28 mouse cellular contexts compared by ENCODE assay signal in the genomic region with DNA sequence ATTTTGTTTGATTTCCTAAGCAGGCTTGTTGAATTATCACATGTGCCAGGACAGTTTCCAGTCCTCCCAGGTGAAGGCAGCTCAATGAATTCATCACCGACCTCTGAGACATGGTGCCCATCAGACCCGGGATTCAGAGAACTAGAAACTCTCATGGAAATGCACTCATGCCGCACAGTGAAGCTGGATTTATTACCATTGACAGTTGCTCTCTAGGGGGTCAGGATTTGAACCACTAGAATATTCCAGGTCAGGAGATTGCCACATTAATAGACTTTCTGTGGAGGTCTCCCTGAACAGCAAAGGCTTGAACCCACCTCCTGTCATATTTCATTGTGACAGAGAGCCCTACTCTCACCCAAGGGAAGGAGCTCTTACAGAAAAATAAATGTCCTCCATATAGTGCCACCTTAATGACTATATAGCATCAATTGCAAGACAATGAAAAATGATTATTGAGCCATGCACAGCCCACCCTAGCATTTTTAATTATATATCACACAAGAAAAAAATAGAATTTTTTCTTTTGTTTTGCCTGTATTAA.
A peak's percentile ranks its signal among the peaks of the same experiment; 100 is the strongest.
DNase-seq lines count a peak whose midpoint lies in the region; ATAC-seq lines count a peak whose summit lies in the region.
"Had no signal": no experiment of that assay in that cellular context is flagged by ENCODE, and none has a peak within 500 bp of the region (broad histone marks: within the 10 kb centered on the region; RNA-seq: fewer than 3 reads in every experiment).

No protein-coding gene starts in this region.

- 59% methylated on average over 3 of the region's 3 CpGs for WGBS in hindbrain, embryonic 13.5 days
- 59% methylated on average over 3 of the region's 3 CpGs for WGBS in hindbrain, embryonic 16.5 days
- 37% methylated on average over 3 of the region's 3 CpGs for WGBS in neural tube, embryonic 11.5 days
- 77% methylated on average over 3 of the region's 3 CpGs for WGBS in embryonic facial prominence, embryonic 10.5 days

- H3K9me3 ChIP-seq in hindbrain, embryonic 13.5 days: no peaks in the 10 kb centered on the region
- no peaks in the 10 kb centered on the region for H3K9me3 ChIP-seq in hindbrain, embryonic 16.5 days (ENCODE audit: control insufficient read depth, low read length)
- H3K9me3 ChIP-seq in neural tube, embryonic 11.5 days (ENCODE audit: control insufficient read depth, low read length): no peaks in the 10 kb centered on the region
- H3K9me3 ChIP-seq in embryonic facial prominence, embryonic 10.5 days: no peaks in the 10 kb centered on the region
- H3K9me3 ChIP-seq: embryonic facial prominence, embryonic 13.5 days; forebrain, embryonic 10.5 days; forebrain, embryonic 15.5 days; heart, embryonic 12.5 days; kidney, embryonic 15.5 days; limb, embryonic 12.5 days; liver, embryonic 15.5 days had no signal

- no peaks in the 10 kb centered on the region for H3K36me3 ChIP-seq in hindbrain, embryonic 13.5 days
- no peaks in the 10 kb centered on the region for H3K36me3 ChIP-seq in hindbrain, embryonic 16.5 days (ENCODE audit: control insufficient read depth, insufficient read depth, low read length)
- H3K36me3 ChIP-seq in neural tube, embryonic 11.5 days (ENCODE audit: control insufficient read depth, insufficient read depth, low read length): no peaks in the 10 kb centered on the region
- no peaks in the 10 kb centered on the region for H3K36me3 ChIP-seq in embryonic facial prominence, embryonic 10.5 days (replicated peaks)
- H3K36me3 ChIP-seq: embryonic facial prominence, embryonic 13.5 days; forebrain, embryonic 10.5 days; forebrain, embryonic 15.5 days; heart, embryonic 12.5 days; kidney, embryonic 15.5 days; limb, embryonic 12.5 days; liver, embryonic 15.5 days had no signal

- H3K4me3 ChIP-seq in hindbrain, embryonic 13.5 days: no peak overlapping the region
- no peak overlapping the region for H3K4me3 ChIP-seq in hindbrain, embryonic 16.5 days (ENCODE audit: low read length)
- H3K4me3 ChIP-seq in neural tube, embryonic 11.5 days (ENCODE audit: low read depth, low read length): no peak overlapping the region
- no peak overlapping the region for H3K4me3 ChIP-seq in embryonic facial prominence, embryonic 10.5 days
- H3K4me3 ChIP-seq: embryonic facial prominence, embryonic 13.5 days; forebrain, embryonic 10.5 days; forebrain, embryonic 15.5 days; heart, embryonic 12.5 days; kidney, embryonic 15.5 days; limb, embryonic 12.5 days; liver, embryonic 15.5 days had no signal

- H3K9ac ChIP-seq in hindbrain, embryonic 13.5 days: no peak overlapping the region
- H3K9ac ChIP-seq in hindbrain, embryonic 16.5 days (ENCODE audit: low read depth, low read length): no peak overlapping the region
- no peak overlapping the region for H3K9ac ChIP-seq in neural tube, embryonic 11.5 days (ENCODE audit: low read length)
- H3K9ac ChIP-seq: embryonic facial prominence, embryonic 13.5 days; forebrain, embryonic 15.5 days; heart, embryonic 12.5 days; kidney, embryonic 15.5 days; limb, embryonic 12.5 days; liver, embryonic 15.5 days; lung, embryonic 14.5 days had no signal

- H3K27me3 ChIP-seq in hindbrain, embryonic 13.5 days: no peaks in the 10 kb centered on the region
- H3K27me3 ChIP-seq in hindbrain, embryonic 16.5 days (replicated peaks; ENCODE audit: control insufficient read depth, insufficient read depth, low read length): no peaks in the 10 kb centered on the region
- no peaks in the 10 kb centered on the region for H3K27me3 ChIP-seq in neural tube, embryonic 11.5 days (ENCODE audit: control insufficient read depth, insufficient read depth, low read length)
- no peaks in the 10 kb centered on the region for H3K27me3 ChIP-seq in embryonic facial prominence, embryonic 10.5 days (replicated peaks; ENCODE audit: low read depth, poor library complexity, severe bottlenecking)
- H3K27me3 ChIP-seq: CH12.LX; embryonic facial prominence, embryonic 13.5 days; forebrain, embryonic 15.5 days; heart, embryonic 12.5 days; kidney, embryonic 15.5 days; limb, embryonic 12.5 days; liver, embryonic 15.5 days had no signal

- H3K4me2 ChIP-seq in hindbrain, embryonic 13.5 days: no peak overlapping the region
- no peak overlapping the region for H3K4me2 ChIP-seq in hindbrain, embryonic 16.5 days (ENCODE audit: low read length)
- no peak overlapping the region for H3K4me2 ChIP-seq in neural tube, embryonic 11.5 days (ENCODE audit: low read depth)
- H3K4me2 ChIP-seq: embryonic facial prominence, embryonic 13.5 days; forebrain, embryonic 15.5 days; heart, embryonic 12.5 days; kidney, embryonic 15.5 days; limb, embryonic 12.5 days; liver, embryonic 15.5 days; lung, embryonic 14.5 days had no signal

- DNase-seq in embryo, embryonic 10.5 days (ENCODE audit: low spot score): peak; percentile 26
- DNase-seq in embryo, embryonic 9.5 days (ENCODE audit: extremely low spot score): no peak
- no peak for DNase-seq in neural tube, embryonic 11.5 days (ENCODE audit: low spot score)
- no peak for DNase-seq in neural tube, embryonic 10.5 days (ENCODE audit: extremely low spot score, low spot score)
- DNase-seq in embryonic facial prominence, embryonic 10.5 days (ENCODE audit: low spot score): no peak
- DNase-seq: adrenal gland, adult 2 months; adrenal gland, postnatal 36 days; cerebellum, adult 18-20 months; gastrocnemius, postnatal 36 days; heart, postnatal 10 days; kidney, adult 18-20 months; kidney, postnatal 25 days; lung, embryonic 14.5 days; lung, postnatal 14 days; right cerebral cortex, adult 18-20 months; spleen, adult 18-20 months; thymus, postnatal 14 days had no signal

- H3K4me1 ChIP-seq in hindbrain, embryonic 13.5 days (replicated peaks): 0 out of 2 replicates have a peak, but pooled peaks cover 4% of the 10 kb centered on the region
- no peaks in the 10 kb centered on the region for H3K4me1 ChIP-seq in hindbrain, embryonic 16.5 days (ENCODE audit: control insufficient read depth, insufficient read depth, low read depth, low read length)
- peaks cover 2% of the 10 kb centered on the region; the same call in 1 of the 2 replicates for H3K4me1 ChIP-seq in neural tube, embryonic 11.5 days (ENCODE audit: control insufficient read depth, insufficient read depth, low read length)
- peaks cover 10% of the 10 kb centered on the region; the same call in 1 of the 2 replicates for H3K4me1 ChIP-seq in embryonic facial prominence, embryonic 10.5 days
- H3K4me1 ChIP-seq: embryonic facial prominence, embryonic 13.5 days; kidney, embryonic 15.5 days; limb, embryonic 12.5 days; liver, embryonic 15.5 days had no signal

- peak; percentile 65; the same call in 1 of the 2 replicates for ATAC-seq in hindbrain, embryonic 13.5 days (ENCODE audit: low FRiP score)
- ATAC-seq in hindbrain, embryonic 16.5 days: no peak
- peak; percentile 45; the same call in 1 of the 2 replicates for ATAC-seq in neural tube, embryonic 11.5 days (ENCODE audit: insufficient read depth, low FRiP score, low TSS enrichment)
- ATAC-seq: activated CD4-positive, CD25-positive, alpha-beta regulatory T cell, adult 4 months; forebrain, embryonic 15.5 days had no signal

- no peak overlapping the region for H3K27ac ChIP-seq in hindbrain, embryonic 13.5 days
- H3K27ac ChIP-seq in hindbrain, embryonic 16.5 days (ENCODE audit: low read depth, low read length): no peak overlapping the region
- no peak overlapping the region for H3K27ac ChIP-seq in neural tube, embryonic 11.5 days (ENCODE audit: low read depth, low read length)
- H3K27ac ChIP-seq in embryonic facial prominence, embryonic 10.5 days (replicated peaks): no peak overlapping the region
- H3K27ac ChIP-seq: embryonic facial prominence, embryonic 13.5 days; forebrain, embryonic 15.5 days; kidney, embryonic 15.5 days; limb, embryonic 12.5 days; liver, embryonic 15.5 days had no signal
